Mouse (Mus musculus): ENCODE results near the gene Sdsl.

Sdsl gene

GRCm38 (mm10) chr5:120429692-120430091 lies 42.9 kb downstream of the Sdsl start:
- in situ Hi-C loops (cut with MboI, MseI), result no loop called here

- in situ Hi-C loops (cut with MboI, MseI), result no loop called here
These were observed 43.6 kb downstream of the Sdsl start for GRCm38 (mm10) chr5:120428990-120429389.

GRCm38 (mm10) chr5:120428189-120428838 lies 44.3 kb downstream of the Sdsl start:
- in situ Hi-C loops (cut with MboI, MseI), result no loop called here

- in situ Hi-C loops (cut with MboI, MseI), result no loop called here
These were observed 45.1 kb downstream of the Sdsl start for GRCm38 (mm10) chr5:120427451-120427938.

GRCm38 (mm10) chr5:120426572-120426971 lies 46.0 kb downstream of the Sdsl start:
- in situ Hi-C loops (cut with MboI, MseI), result no loop called here

GRCm38 (mm10) chr5:120425711-120426110 lies 46.9 kb downstream of the Sdsl start:
- in situ Hi-C loops (cut with MboI, MseI), result no loop called here

- in situ Hi-C loops (cut with MboI, MseI), result no loop called here
These were observed 48.0 kb downstream of the Sdsl start for GRCm38 (mm10) chr5:120424657-120425056.

- in situ Hi-C loops (cut with MboI, MseI), result no loop called here
These were observed 48.6 kb downstream of the Sdsl start for GRCm38 (mm10) chr5:120424039-120424438.

- in situ Hi-C loops (cut with MboI, MseI), result no loop called here
These were observed 52.5 kb downstream of the Sdsl start for GRCm38 (mm10) chr5:120420106-120420505.

GRCm38 (mm10) chr5:120413436-120413835 lies 59.2 kb downstream of the Sdsl start:
- in situ Hi-C loops (cut with MboI, MseI), result no loop called here

GRCm38 (mm10) chr5:120409385-120410378 lies 62.9 kb downstream of the Sdsl start:
- in situ Hi-C loops (cut with MboI, MseI), result no loop called here

- in situ Hi-C loops (cut with MboI, MseI), result no loop called here
These were observed 63.7 kb downstream of the Sdsl start for GRCm38 (mm10) chr5:120408933-120409332.
